Comparison of ENCODE assay signal across 22 mouse cellular contexts in genomic region chr5:67463636-67464035, GRCm38 (mm10). TPM values are rescaled to one million over a fixed set of nuclear protein-coding genes. Genes with fewer than 3 reads are reported as not detected.
DNase-seq lines count a peak whose midpoint lies in the region; ATAC-seq and TF ChIP-seq lines count a peak whose summit lies in the region.
"Had no signal": no experiment of that assay in that cellular context is flagged by ENCODE, and none has a peak within 500 bp of the region (broad histone marks: within the 10 kb centered on the region; RNA-seq: fewer than 3 reads in every experiment).

No protein-coding gene starts in this region.

- H3K4me1 ChIP-seq in liver, embryonic 14.5 days (replicated peaks; ENCODE audit: control insufficient read depth in 2 of 2, insufficient read depth in 2 of 2, low read length in 1 of 2): no peaks in the 10 kb centered on the region
- no peaks in the 10 kb centered on the region for H3K4me1 ChIP-seq in liver, postnatal 0 days (ENCODE audit: insufficient read depth)
- H3K4me1 ChIP-seq in ES-E14 (ENCODE audit: control insufficient read depth in 2 of 2, insufficient read depth in 2 of 2, low read length in 2 of 2, poor library complexity in 1 of 2): 0 out of 4 replicates have a peak, but pooled peaks cover 0 to 1% of the 10 kb centered on the region in 2 experiments
- H3K4me1 ChIP-seq in hindbrain, embryonic 11.5 days (replicated peaks; ENCODE audit: control insufficient read depth, insufficient read depth, low read length): no peaks in the 10 kb centered on the region
- H3K4me1 ChIP-seq: embryonic facial prominence, embryonic 12.5 days; heart, embryonic 15.5 days had no signal

- H3K4me2 ChIP-seq in liver, embryonic 14.5 days (ENCODE audit: low read depth): no peak overlapping the region
- no peak overlapping the region for H3K4me2 ChIP-seq in liver, postnatal 0 days (ENCODE audit: low read depth, low read length)
- H3K4me2 ChIP-seq in hindbrain, embryonic 11.5 days (replicated peaks; ENCODE audit: low read depth, low read length): no peak overlapping the region
- H3K4me2 ChIP-seq: embryonic facial prominence, embryonic 12.5 days; forebrain, embryonic 13.5 days; heart, embryonic 11.5 days; heart, embryonic 15.5 days; hindbrain, embryonic 14.5 days had no signal

- no peaks in the 10 kb centered on the region for H3K36me3 ChIP-seq in liver, embryonic 14.5 days (replicated peaks; ENCODE audit: control insufficient read depth, insufficient read depth, low read depth)
- no peaks in the 10 kb centered on the region for H3K36me3 ChIP-seq in liver, postnatal 0 days (replicated peaks; ENCODE audit: insufficient read depth, low read length)
- peaks cover 7% of the 10 kb centered on the region; the same call in 1 of the 2 replicates for H3K36me3 ChIP-seq in ES-E14 (ENCODE audit: control insufficient read depth, insufficient read depth, low read length, poor library complexity, severe bottlenecking)
- H3K36me3 ChIP-seq in hindbrain, embryonic 11.5 days (ENCODE audit: control insufficient read depth, insufficient read depth, low read length): no peaks in the 10 kb centered on the region
- H3K36me3 ChIP-seq: embryonic facial prominence, embryonic 12.5 days; heart, embryonic 15.5 days had no signal

- no peak overlapping the region for H3K4me3 ChIP-seq in liver, embryonic 14.5 days (ENCODE audit: insufficient read depth in 1 of 2, low read depth in 2 of 2, low read length in 2 of 2)
- no peak overlapping the region for H3K4me3 ChIP-seq in liver, postnatal 0 days (ENCODE audit: low read depth, low read length)
- H3K4me3 ChIP-seq in ES-E14 (ENCODE audit: insufficient read depth in 1 of 2, low read depth in 1 of 2, low read length in 2 of 2, poor library complexity in 1 of 2, severe bottlenecking in 1 of 2): peak overlapping the region; percentile 77 to 96
- no peak overlapping the region for H3K4me3 ChIP-seq in hindbrain, embryonic 11.5 days (ENCODE audit: low read depth, low read length)
- H3K4me3 ChIP-seq: embryonic facial prominence, embryonic 12.5 days; forebrain, embryonic 13.5 days; heart, adult 2 months; heart, embryonic 15.5 days had no signal

- in situ Hi-C loops in ES-E14 (cut with MboI; ENCODE audit: low sequenced_read_pairs in 2 of 2, unreplicated experiment in 2 of 2): no loop called here

- 76% methylated on average over 9 of the region's 9 CpGs for WGBS in liver, embryonic 14.5 days (ENCODE audit: insufficient replicate concordance)
- WGBS in liver, postnatal 0 days (ENCODE audit: insufficient replicate concordance): 84% methylated on average over 9 of the region's 9 CpGs
- WGBS in hindbrain, embryonic 11.5 days: 88% methylated on average over 9 of the region's 9 CpGs

- H3K27me3 ChIP-seq in liver, embryonic 14.5 days (ENCODE audit: control insufficient read depth, insufficient read depth, low read length): no peaks in the 10 kb centered on the region
- H3K27me3 ChIP-seq in liver, postnatal 0 days (ENCODE audit: insufficient read depth, low read length): no peaks in the 10 kb centered on the region
- no peaks in the 10 kb centered on the region for H3K27me3 ChIP-seq in hindbrain, embryonic 11.5 days (ENCODE audit: control insufficient read depth, insufficient read depth, low read length)
- H3K27me3 ChIP-seq: embryonic facial prominence, embryonic 12.5 days; forebrain, embryonic 13.5 days; heart, embryonic 15.5 days had no signal

- H3K27ac ChIP-seq in liver, embryonic 14.5 days: no peak overlapping the region
- H3K27ac ChIP-seq in liver, postnatal 0 days (ENCODE audit: low read depth): no peak overlapping the region
- H3K27ac ChIP-seq in ES-E14 (ENCODE audit: insufficient read depth, low read depth, low read length, poor library complexity, severe bottlenecking): no peak overlapping the region
- no peak overlapping the region for H3K27ac ChIP-seq in hindbrain, embryonic 11.5 days (ENCODE audit: low read depth, low read length)
- H3K27ac ChIP-seq: embryonic facial prominence, embryonic 12.5 days; forebrain, embryonic 13.5 days; heart, adult 2 months; heart, embryonic 15.5 days; hindbrain, embryonic 14.5 days had no signal

- DNase-seq in liver, embryonic 14.5 days (ENCODE audit: low read depth in 3 of 3, low spot score in 3 of 3): peak in 2 of 3 experiments; percentile 50 to 53
- no peak for DNase-seq in liver, postnatal 0 days
- DNase-seq in ES-E14 (ENCODE audit: low read depth, low spot score): peak; percentile 85
- peak; percentile 49 for DNase-seq in c-Kit-negative CD71-positive TER-119-positive erythroid progenitor cells, embryonic 14.5 days (ENCODE audit: low read depth, low spot score)
- DNase-seq in mesoderm, embryonic 11.5 days (ENCODE audit: low read depth, low spot score): peak; percentile 29
- no peak for DNase-seq in layer of hippocampus, postnatal 10 days (ENCODE audit: low spot score in 2 of 2)
- no peak for DNase-seq in hindbrain, embryonic 11.5 days (ENCODE audit: low spot score)
- DNase-seq: adrenal gland, postnatal 10 days; cerebellum, adult 11 months; cerebellum, adult 8-10 months; cerebellum, postnatal 25 days; forebrain, postnatal 0 days; gastrocnemius, postnatal 14 days; heart, adult 2 months; heart, postnatal 14 days had no signal

- no peak for TF ChIP-seq CTCF in liver, embryonic 14.5 days (IDR thresholded peaks at IDR 0.05; ENCODE audit: low read depth)
- no peak for TF ChIP-seq CTCF in liver, postnatal 0 days (IDR thresholded peaks at IDR 0.05; ENCODE audit: low read depth)

- no peak overlapping the region for H3K9ac ChIP-seq in liver, embryonic 14.5 days (replicated peaks)
- H3K9ac ChIP-seq in liver, postnatal 0 days (replicated peaks): no peak overlapping the region
- peak overlapping the region; percentile 88 for H3K9ac ChIP-seq in ES-E14 (ENCODE audit: insufficient read depth, low read depth, low read length, poor library complexity, severe bottlenecking)
- no peak overlapping the region for H3K9ac ChIP-seq in hindbrain, embryonic 11.5 days (ENCODE audit: low read depth, low read length)
- H3K9ac ChIP-seq: embryonic facial prominence, embryonic 12.5 days; forebrain, embryonic 13.5 days; forebrain, postnatal 0 days; heart, embryonic 15.5 days; hindbrain, embryonic 14.5 days had no signal

- no peaks in the 10 kb centered on the region for H3K9me3 ChIP-seq in liver, embryonic 14.5 days (ENCODE audit: control insufficient read depth, low read length)
- no peaks in the 10 kb centered on the region for H3K9me3 ChIP-seq in liver, postnatal 0 days (ENCODE audit: low read length)
- H3K9me3 ChIP-seq in ES-E14 (ENCODE audit: control insufficient read depth, insufficient read depth, low read depth, low read length): no peaks in the 10 kb centered on the region
- no peaks in the 10 kb centered on the region for H3K9me3 ChIP-seq in hindbrain, embryonic 11.5 days (ENCODE audit: control insufficient read depth, low read length)
- H3K9me3 ChIP-seq: embryonic facial prominence, embryonic 12.5 days; forebrain, embryonic 13.5 days; heart, embryonic 15.5 days had no signal

- no peak for TF ChIP-seq EP300 in liver, embryonic 14.5 days (IDR thresholded peaks at IDR 0.05; ENCODE audit: low read depth)
- TF ChIP-seq EP300 in liver, postnatal 0 days (IDR thresholded peaks at IDR 0.05; ENCODE audit: low read depth): no peak

- no peak for ATAC-seq in liver, embryonic 14.5 days (ENCODE audit: insufficient read depth)
- ATAC-seq in liver, postnatal 0 days: no peak
- no peak for ATAC-seq in megakaryocyte progenitor cell, adult 5-6 weeks (replicated peaks; ENCODE audit: poor library complexity)
- no peak for ATAC-seq in hindbrain, embryonic 11.5 days (ENCODE audit: low FRiP score)
- ATAC-seq: forebrain, embryonic 13.5 days; forebrain, postnatal 0 days; intestine, postnatal 0 days had no signal

TF ChIP-seq in ES-E14, 5 proteins besides CTCF, POLR2A, EP300 and RAD21:
- TF ChIP-seq HCFC1 (IDR thresholded peaks at IDR 0.05; ENCODE audit: borderline replicate concordance, insufficient read depth, low read length): 0 out of 2 replicates have a peak, but pooled peaks have one; percentile 21
- TF ChIP-seq ZC3H11A (IDR thresholded peaks at IDR 0.05; ENCODE audit: borderline replicate concordance, low read depth, low read length): no peak
- no peak for TF ChIP-seq CHD2 (IDR thresholded peaks at IDR 0.05; ENCODE audit: low read depth, low read length)
- TF ChIP-seq MAFK (IDR thresholded peaks at IDR 0.05; ENCODE audit: insufficient read depth, low read depth, low read length): no peak
- TF ChIP-seq ZNF384 (IDR thresholded peaks at IDR 0.05; ENCODE audit: low read depth, low read length): 0 out of 2 replicates have a peak, but pooled peaks have one; percentile 34

RNA-seq across cellular contexts. Expression of gene Bend4, which starts 35.5 kb away (rescaled TPM):
- 0.25 and 0.27 TPM in 2 replicates for polyA plus RNA-seq in liver, embryonic 14.5 days (2012; rRNA removed)
- 0.34 and 0.50 TPM in 2 replicates for polyA plus RNA-seq in liver, embryonic 14.5 days (2014; fragmentation: Nextera tagmentation; extraction: Ambion mirVana)
- polyA plus RNA-seq in liver, postnatal 0 days (2015; fragmentation: Nextera tagmentation; extraction: Ambion mirVana): 0.18 and 0.25 TPM in 2 replicates
- total RNA-seq in ES-E14 (2012; rRNA removed): 18.4 and 28.6 TPM in 2 replicates
- 10 to 100 TPM; 12.2 to 12.8 TPM for total RNA-seq in layer of hippocampus, postnatal 10 days (2021)
- total RNA-seq in megakaryocyte progenitor cell, adult 5-6 weeks (2015): 1.1 and 1.5 TPM in 2 replicates
- total RNA-seq in megakaryocyte progenitor cell, adult 5-6 weeks (2017): 1.4 and 1.6 TPM in 2 replicates
- 11.0 and 13.5 TPM in 2 replicates for polyA plus RNA-seq in hindbrain, embryonic 11.5 days (2014; fragmentation: Nextera tagmentation; extraction: Ambion mirVana)

Comparison
In these comparisons a context has a peak if more than half of its experiments do, and no peak if none do; other contexts are left out.
1. DNase-seq: peak in liver, embryonic 14.5 days (2 of 3), ES-E14 (single experiment), c-Kit-negative CD71-positive TER-119-positive erythroid progenitor cells, embryonic 14.5 days (single experiment) and mesoderm, embryonic 11.5 days (single experiment); none in liver, postnatal 0 days (single experiment), layer of hippocampus, postnatal 10 days (0 of 2) and hindbrain, embryonic 11.5 days (single experiment).
2. H3K4me3 ChIP-seq: peak in ES-E14 (2 of 2); none in liver, embryonic 14.5 days (0 of 2), liver, postnatal 0 days (single experiment) and hindbrain, embryonic 11.5 days (single experiment).